Mouse (Mus musculus) left cerebral cortex, postnatal 10 days (tissue): ENCODE data around the gene Gm29609. TPM values are rescaled to one million over a fixed set of nuclear protein-coding genes. Genes with fewer than 3 reads are reported as not detected.

Experiments
- DNase-seq, 2 experiments: peaks; one replicate each; pipeline ENCODE4 v3.0.0; 2021 to 2022; ENCODE audit warnings: low spot score in 2 of 2, mixed read lengths in 1 of 2; ENCODE audit errors: extremely low spot score in 1 of 2
- intact Hi-C: fragments of 180-260 bp; cut with DNase I; formaldehyde crosslinking; loops from one replicate; pipeline ENCODE4 v1.15.1; 2025
- total RNA-seq, 2 experiments: library from RNA; stranded (reverse); gene quantifications; 2 replicates each; pipeline ENCODE4 v1.2.3; 2021

Gene Gm29609
- total RNA-seq, 2 experiments from 2014 or later = 1.6 to 3.9 TPM

DNA sequence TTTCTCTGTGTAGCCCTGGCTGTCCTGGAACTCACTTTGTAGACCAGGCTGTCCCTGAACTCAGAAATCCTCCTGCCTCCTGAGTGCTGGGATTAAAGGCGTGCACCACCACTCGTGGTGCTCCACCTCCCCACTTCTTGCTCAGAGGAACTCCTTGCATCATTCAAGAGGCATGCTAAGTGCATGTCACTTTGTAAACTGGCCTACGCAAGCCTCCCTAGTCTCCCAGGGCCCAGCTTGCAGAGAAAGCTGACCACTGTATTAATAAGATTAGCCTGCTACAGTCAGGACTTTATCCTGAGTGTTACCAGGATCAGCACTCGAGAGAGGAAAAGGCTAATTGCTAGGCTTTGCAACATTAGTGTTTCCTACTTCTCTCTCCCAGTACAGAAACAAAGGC is 11.1 kb downstream of the Gm29609 start:
- no peak for DNase-seq
- intact Hi-C loops = no loop called here

DNA sequence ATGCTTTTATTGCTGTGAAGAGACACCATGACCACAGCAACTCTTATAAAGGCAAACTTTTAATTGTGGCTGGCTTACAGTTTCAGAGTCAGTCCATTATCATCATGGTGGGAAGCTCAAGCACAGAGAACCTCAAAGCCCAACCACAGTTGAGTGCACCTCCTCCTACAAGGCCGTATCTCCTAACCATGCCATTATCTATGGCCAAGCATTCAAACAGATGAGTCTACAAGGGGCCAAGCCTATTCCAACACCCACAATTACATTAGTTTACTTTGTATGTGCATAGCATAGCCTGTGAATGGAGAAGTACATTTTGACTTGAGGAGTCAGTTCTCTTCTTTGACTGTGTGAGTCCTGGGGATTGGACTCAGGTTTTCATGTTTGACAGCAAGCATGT is 14.8 kb downstream of the Gm29609 start:
- DNase-seq = no peak
- intact Hi-C loops = no loop called here

- no peak for DNase-seq
- intact Hi-C loops = no loop called here
Measured at GRCm38 (mm10) chr5:31162462-31162861, 17.2 kb downstream of the Gm29609 start.

DNA sequence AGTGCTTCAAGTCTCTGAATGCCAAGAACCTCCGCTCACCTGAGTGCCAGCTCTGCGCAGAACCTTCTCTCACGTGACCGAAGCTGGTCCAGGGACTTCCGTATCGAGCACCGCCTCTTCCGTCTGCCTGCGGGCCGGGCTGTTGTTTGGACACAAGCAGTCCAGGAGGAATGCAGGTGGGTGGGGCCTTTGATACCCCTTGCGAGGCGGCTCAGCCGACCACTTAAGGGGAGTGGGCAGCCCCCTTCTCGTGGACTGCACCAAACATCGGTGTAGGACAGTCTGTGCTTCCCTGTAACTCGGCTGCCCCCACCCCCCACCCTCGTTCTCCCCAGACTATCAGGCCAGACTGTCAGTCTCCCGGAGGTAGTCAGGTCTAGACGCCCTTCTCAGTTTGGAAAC is 25.6 kb downstream of the Gm29609 start, which contains the start of gene Mpv17:
Mpv17 (minus strand) TSS at position 100 of the 402 bp plus-strand sequence.
- peak; percentile 77 to 88 for DNase-seq
- intact Hi-C loops = no loop called here

GRCm38 (mm10) chr5:31153516-31154151 is 26.1 kb downstream of the Gm29609 start:
- intact Hi-C loops = no loop called here
- DNase-seq = no peak

GRCm38 (mm10) chr5:31151746-31152145 is 28.0 kb downstream of the Gm29609 start:
- DNase-seq = no peak
- intact Hi-C loops = no loop called here

DNA sequence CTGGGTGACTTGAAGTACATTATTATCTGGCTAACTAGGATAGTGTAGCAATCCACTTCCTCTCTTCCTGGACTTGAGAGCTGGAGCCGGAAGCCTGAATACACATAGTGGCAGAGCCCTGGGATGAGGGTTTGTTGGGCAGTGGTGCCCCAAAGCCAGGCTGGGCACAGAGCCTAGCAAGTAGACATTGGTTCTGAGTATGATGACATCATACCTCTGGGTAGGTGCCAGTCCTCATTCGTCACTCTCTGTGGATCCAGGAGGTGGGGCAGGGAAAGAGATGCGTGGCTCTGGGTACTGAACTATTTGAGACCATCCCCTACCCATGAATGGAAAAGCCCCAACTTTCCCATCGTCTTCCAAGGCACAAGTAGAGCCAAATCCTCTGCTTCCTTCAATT is 29.9 kb downstream of the Gm29609 start:
- intact Hi-C loops = no loop called here
- DNase-seq = no peak

DNA sequence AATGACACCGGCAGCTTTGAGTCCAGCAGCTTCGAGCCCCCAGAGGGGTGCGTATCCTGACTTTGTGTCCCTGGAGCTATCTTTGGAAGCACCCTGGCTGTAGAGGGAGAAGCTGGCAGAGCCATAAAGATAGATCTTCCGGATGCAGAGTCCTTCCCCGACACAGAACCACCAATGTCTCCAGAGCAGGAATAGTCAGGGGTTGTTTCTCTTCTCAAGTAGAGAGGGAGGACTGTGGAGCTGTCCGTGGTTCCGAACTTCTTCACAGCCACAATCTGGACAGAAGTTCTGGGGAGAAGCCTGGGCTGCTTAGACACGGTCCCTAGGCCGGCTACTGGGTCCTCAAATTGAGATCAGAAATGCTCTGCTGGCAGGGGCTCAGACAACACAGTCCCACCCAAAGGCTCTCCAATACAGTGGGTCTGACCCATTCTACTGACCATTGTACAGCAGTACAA is 40.7 kb downstream of the Gm29609 start:
- intact Hi-C loops = no loop called here
- DNase-seq = no peak

DNA sequence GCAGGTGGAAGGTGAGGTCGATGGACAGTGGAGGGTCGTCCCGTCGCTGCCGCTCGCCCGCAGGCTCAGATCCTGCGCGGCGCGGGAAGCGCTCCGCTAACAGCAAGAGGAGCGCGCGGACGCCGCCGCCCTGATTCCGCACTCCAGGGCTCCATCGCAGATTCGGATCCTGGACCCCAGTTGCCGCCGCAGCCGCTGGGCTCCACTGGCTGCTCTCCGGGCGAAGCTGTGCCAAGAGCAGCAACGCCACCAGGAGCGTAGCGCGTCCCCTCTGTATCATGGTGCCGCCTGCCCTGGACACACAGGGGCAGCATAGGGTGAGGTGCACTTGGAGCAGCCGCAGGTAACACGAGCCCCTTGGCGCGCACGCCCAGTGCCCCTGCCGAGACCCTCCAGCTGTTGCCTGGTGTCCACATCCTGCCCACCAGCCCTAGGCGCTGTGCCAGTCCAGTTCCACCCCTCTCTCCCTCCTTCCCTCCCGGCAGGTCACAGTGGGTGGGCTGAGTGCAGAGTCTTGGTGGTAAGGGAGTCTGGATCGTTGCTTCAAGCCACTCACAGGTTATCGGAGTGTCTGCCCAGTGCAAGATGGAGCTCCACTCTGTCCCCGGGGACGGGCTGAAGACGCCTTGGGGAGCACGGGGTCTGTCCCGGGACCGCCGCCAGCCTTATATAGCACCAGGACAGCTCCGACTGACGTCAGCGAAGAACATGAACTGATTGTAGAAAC is 41.3 kb downstream of the Gm29609 start, which contains the start of gene Ucn:
Ucn (minus strand) TSS at position 589 of the 727 bp plus-strand sequence.
- DNase-seq = peak in 1 of 2 experiments; percentile 40
- intact Hi-C loops = no loop called here

DNA sequence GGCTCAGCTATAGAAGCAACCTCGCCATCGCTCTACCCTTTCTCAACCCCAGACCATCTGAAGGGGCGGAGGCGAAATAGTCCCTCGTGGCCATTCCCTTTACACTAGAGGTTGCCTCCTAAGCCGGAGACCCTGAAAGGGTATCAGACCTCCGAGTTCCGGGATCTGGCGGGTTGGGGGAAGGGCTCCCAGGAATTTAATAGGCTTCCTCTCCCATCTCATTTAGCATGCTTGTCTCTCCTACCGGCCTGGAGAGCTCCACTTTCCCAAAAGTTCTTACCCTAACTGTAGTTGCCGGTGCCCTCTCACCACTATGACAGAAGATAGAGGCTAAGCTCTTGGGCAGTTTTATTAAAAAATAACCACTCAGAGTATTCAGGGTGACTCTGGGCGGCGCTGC is 42.1 kb downstream of the Gm29609 start:
- no peak for DNase-seq
- intact Hi-C loops = no loop called here

DNA sequence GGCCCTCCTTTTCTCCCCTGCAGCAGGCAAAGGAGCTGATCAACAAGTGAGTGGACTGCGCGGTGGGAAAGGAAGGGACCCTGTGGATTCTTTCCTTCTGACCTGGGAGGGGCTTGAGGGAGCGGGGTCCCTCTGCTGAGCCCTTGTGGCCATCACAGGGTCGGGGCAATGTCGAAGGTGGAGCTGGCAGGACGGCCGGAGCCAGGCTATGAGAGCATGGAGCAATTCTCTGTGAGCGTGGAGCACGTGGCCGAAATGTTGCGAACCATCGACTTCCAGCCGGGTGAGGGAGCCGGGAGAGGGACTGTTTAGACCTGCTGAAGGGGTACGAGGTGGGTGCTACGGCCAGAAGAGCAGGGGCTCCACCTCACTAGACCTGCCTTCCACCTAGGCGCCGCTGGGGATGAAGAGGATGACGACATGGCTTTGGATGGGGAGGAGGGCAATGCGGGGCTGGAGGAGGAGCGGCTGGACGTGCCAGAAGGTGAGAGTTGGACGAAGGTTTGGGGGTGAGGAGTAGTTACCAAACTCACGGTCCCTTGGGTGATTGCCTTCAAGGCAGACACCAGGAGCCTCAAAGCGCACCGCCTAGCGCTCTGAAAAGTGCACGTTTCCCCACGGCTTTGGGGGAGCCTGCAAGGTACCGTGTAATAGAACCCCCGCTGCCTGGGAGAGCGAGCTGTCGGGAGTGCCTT is 42.8 kb downstream of the Gm29609 start:
- intact Hi-C loops = no loop called here
- DNase-seq = no peak

- no peak for DNase-seq
- intact Hi-C loops = no loop called here
Measured at GRCm38 (mm10) chr5:31126050-31126449, 53.7 kb downstream of the Gm29609 start.

DNA sequence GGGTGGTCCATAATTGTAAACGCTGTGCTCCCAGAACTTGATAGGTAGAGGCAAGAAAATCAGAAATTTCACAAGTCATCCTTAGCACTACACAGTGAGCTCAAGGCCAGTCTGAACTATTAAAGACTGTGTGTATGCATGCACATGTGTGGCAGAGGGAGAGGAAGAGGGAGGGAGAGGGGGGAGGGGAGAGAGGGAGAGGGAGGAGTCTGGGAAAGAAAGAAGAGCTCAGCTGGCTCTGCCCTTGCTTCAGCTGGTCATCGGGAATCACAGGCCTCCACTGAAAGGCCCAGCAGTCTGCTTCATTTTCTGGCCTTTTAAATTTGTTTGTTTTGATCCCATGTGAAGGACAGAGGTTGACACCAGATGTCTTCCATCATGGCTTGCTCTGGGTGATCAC is 56.2 kb downstream of the Gm29609 start:
- no peak for DNase-seq
- intact Hi-C loops = no loop called here

DNA sequence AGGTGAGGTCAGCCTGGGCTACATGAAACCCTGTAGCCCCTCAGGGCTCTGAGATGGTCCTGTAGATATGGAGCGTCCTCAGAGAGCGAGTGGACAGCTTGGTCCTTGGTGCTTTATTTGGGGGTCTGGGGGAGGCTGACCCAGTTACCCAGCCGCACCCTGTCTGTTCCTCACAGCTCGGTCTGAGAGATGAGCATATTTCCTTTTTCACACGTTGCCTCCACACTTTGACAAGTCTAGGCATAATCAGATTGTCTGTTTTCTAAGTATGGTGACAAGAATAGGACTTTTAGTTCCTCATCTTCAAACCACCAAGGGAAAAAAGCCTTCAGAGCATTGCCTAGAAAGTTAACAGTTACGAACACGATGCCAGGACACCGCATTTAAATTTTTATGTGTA is 58.6 kb downstream of the Gm29609 start:
- intact Hi-C loops = no loop called here
- peak in 1 of 2 experiments; percentile 50 for DNase-seq

DNA sequence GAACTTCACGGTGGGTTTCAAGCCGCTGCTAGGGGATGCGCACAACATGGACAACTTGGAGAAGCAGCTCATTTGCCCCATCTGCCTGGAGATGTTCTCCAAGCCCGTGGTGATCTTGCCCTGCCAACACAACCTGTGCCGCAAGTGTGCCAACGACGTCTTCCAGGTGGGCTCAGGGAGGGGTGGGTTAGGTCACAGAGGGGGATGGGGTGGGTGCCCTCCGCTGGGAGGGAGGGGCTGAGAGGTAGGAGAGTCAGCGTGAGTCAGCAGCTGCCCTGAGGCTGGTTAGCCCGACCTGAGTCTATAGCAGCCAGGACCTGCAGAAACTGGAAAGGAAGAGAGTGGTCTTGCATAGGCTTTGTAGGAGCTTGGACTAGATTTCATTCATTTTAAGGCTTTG is 62.8 kb downstream of the Gm29609 start:
- DNase-seq = no peak
- intact Hi-C loops = no loop called here

GRCm38 (mm10) chr5:31116354-31116753 is 63.4 kb downstream of the Gm29609 start, which contains the start of gene Trim54:
Gene Trim54 (plus strand): TSS chr5:31116712.
- DNase-seq = no peak
- intact Hi-C loops = no loop called here

DNA sequence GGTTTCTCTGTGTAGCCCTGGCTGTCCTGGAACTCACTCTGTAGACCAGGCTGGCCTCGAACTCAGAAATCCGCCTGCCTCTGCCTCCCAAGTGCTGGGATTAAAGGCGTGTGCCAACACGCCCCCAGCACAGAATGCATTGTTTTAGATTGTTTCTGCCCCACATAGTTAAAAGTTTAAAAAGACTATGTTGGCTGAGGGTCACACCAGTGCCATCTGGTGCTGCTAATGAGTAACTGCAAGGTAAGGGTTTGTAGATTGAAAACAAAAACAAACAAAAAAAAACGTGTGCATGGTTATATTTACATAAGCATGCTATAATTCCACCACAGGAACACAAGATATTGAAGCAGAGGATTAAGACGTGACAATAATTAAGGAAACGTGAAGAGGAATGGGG is 68.9 kb downstream of the Gm29609 start:
- no peak for DNase-seq
- intact Hi-C loops = no loop called here

- no peak for DNase-seq
- intact Hi-C loops = no loop called here
Measured at GRCm38 (mm10) chr5:31108000-31108490, 71.7 kb downstream of the Gm29609 start, which contains the start of gene Slc30a3. Gene Slc30a3 (minus strand): TSS chr5:31108237.

DNA sequence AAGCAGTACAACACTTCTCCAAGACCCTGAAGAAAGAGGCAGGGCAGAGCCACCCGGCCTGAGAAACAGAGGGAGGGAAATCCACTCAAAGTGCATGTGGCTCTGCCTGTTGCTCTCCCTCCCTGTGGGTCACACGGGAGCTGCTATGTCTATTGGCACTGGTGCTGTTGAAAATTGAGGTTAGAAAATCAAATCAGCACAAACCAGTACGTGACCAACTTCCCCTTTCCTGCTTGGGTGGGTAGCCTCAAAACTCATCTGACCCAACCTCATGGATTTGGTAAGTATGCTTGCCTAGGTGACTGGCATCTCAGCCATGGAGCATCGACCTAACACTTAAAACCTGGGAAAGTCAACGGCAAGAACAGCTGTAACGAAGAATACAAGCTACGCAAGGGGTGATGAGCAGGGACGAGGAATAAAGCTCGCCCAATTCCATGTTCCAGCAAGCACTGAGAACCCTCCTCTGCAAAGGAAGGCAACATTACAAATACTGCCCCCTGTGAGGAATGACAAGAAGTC is 73.8 kb downstream of the Gm29609 start, which contains the start of gene Dnajc5g:
Dnajc5g (plus strand) TSS at position 472 of the 522 bp plus-strand sequence.
- intact Hi-C loops = no loop called here
- DNase-seq = no peak
